Comparison of ENCODE assay signal across 21 mouse cellular contexts in the genomic region with DNA sequence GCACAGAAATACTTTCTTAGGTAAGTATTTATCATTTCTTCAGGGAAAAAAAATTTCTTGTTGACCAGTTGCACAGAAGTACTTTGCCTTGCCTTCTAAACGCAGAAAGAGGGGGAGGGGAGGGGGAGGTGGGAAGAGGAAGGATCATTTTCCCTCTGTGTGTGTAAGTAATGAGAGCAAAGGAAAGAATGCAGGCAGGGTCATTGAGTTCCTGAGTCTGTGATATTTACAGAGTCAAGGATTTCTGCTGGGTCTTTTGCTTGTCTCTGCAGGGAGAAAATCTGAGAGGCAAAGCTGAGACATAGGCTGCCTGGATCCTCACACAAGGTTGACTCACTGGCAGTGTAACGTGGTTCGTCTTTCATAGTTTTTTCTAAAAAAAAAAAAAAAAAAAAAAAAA.
DNase-seq lines count a peak whose midpoint lies in the region; ATAC-seq and TF ChIP-seq lines count a peak whose summit lies in the region.
"Had no signal": no experiment of that assay in that cellular context is flagged by ENCODE, and none has a peak within 500 bp of the region (broad histone marks: within the 10 kb centered on the region; RNA-seq: fewer than 3 reads in every experiment).

No protein-coding gene starts in this region.

- DNase-seq in heart, adult 2 months = no peak
- DNase-seq in kidney, postnatal 36 days = no peak
- DNase-seq in NIH3T3 (ENCODE audit: low read depth) = peak; percentile 48
- DNase-seq in embryonic facial prominence, embryonic 10.5 days (ENCODE audit: low spot score) = peak; percentile 30
- DNase-seq in urinary bladder, postnatal 36 days (ENCODE audit: low spot score in 2 of 2) = no peak
- DNase-seq: cerebellum, adult 2 months; cerebellum, postnatal 25 days; gastrocnemius, postnatal 36 days; heart, postnatal 36 days; kidney, adult 9 months; left cerebral cortex, postnatal 4 days had no signal

- peak overlapping the region; percentile 7; the same call in 1 of the 2 replicates for H3K27ac ChIP-seq in heart, embryonic 11.5 days (ENCODE audit: low read depth, low read length)
- no peak overlapping the region for H3K27ac ChIP-seq in heart, adult 2 months
- H3K27ac ChIP-seq in kidney, embryonic 15.5 days = no peak overlapping the region
- H3K27ac ChIP-seq in embryonic facial prominence, embryonic 10.5 days (replicated peaks) = no peak overlapping the region; the same call in 1 of the 2 replicates
- H3K27ac ChIP-seq: embryonic facial prominence, embryonic 13.5 days; forebrain, embryonic 13.5 days; hindbrain, embryonic 13.5 days; limb, embryonic 15.5 days; liver, embryonic 14.5 days; lung, embryonic 15.5 days; midbrain, embryonic 10.5 days had no signal

- no peak overlapping the region for H3K4me2 ChIP-seq in heart, embryonic 11.5 days
- H3K4me2 ChIP-seq in kidney, embryonic 15.5 days = no peak overlapping the region
- H3K4me2 ChIP-seq: embryonic facial prominence, embryonic 13.5 days; forebrain, embryonic 13.5 days; hindbrain, embryonic 13.5 days; limb, embryonic 15.5 days; lung, embryonic 15.5 days had no signal

- H3K4me3 ChIP-seq in heart, embryonic 11.5 days (ENCODE audit: low read depth, low read length) = no peak overlapping the region
- no peak overlapping the region for H3K4me3 ChIP-seq in heart, adult 2 months
- H3K4me3 ChIP-seq in kidney, embryonic 15.5 days (replicated peaks) = no peak overlapping the region
- no peak overlapping the region for H3K4me3 ChIP-seq in embryonic facial prominence, embryonic 10.5 days
- H3K4me3 ChIP-seq: embryonic facial prominence, embryonic 13.5 days; forebrain, embryonic 13.5 days; hindbrain, embryonic 13.5 days; limb, embryonic 15.5 days; lung, embryonic 15.5 days; midbrain, embryonic 10.5 days had no signal

- H3K79me2 ChIP-seq in heart, adult 2 months (replicated peaks; ENCODE audit: control insufficient read depth, insufficient read depth, low read length) = no peaks in the 10 kb centered on the region

- no peaks in the 10 kb centered on the region for H3K27me3 ChIP-seq in heart, embryonic 11.5 days (ENCODE audit: control insufficient read depth, insufficient read depth, low read length)
- no peaks in the 10 kb centered on the region for H3K27me3 ChIP-seq in heart, adult 2 months (ENCODE audit: control insufficient read depth, insufficient read depth, low read length)
- no peaks in the 10 kb centered on the region for H3K27me3 ChIP-seq in kidney, embryonic 15.5 days
- H3K27me3 ChIP-seq in embryonic facial prominence, embryonic 10.5 days (replicated peaks; ENCODE audit: low read depth, poor library complexity, severe bottlenecking) = no peaks in the 10 kb centered on the region
- H3K27me3 ChIP-seq: embryonic facial prominence, embryonic 13.5 days; forebrain, embryonic 13.5 days; hindbrain, embryonic 13.5 days; limb, embryonic 15.5 days; lung, embryonic 15.5 days had no signal

- no peak for ATAC-seq in heart, embryonic 11.5 days (replicated peaks; ENCODE audit: insufficient number of reproducible peaks, low FRiP score, low TSS enrichment)
- ATAC-seq in kidney, embryonic 15.5 days (replicated peaks; ENCODE audit: low FRiP score) = peak; percentile 62; the same call in 1 of the 2 replicates
- ATAC-seq: CD4-positive, CD25-positive, alpha-beta regulatory T cell, adult 4 months; forebrain, embryonic 13.5 days had no signal

- no peak for TF ChIP-seq EP300 in heart, adult 2 months (IDR thresholded peaks at IDR 0.05; ENCODE audit: insufficient read depth, low read depth, low read length)

- no peaks in the 10 kb centered on the region for H3K9me3 ChIP-seq in heart, embryonic 11.5 days (replicated peaks; ENCODE audit: control insufficient read depth, low read length)
- H3K9me3 ChIP-seq in kidney, embryonic 15.5 days (replicated peaks) = peaks cover 5% of the 10 kb centered on the region; the same call in 1 of the 2 replicates
- H3K9me3 ChIP-seq in embryonic facial prominence, embryonic 10.5 days = 0 out of 2 replicates have a peak, but pooled peaks cover 6% of the 10 kb centered on the region
- H3K9me3 ChIP-seq: embryonic facial prominence, embryonic 13.5 days; forebrain, embryonic 13.5 days; hindbrain, embryonic 13.5 days; limb, embryonic 15.5 days; lung, embryonic 15.5 days had no signal

- WGBS in heart, embryonic 11.5 days (ENCODE audit: insufficient replicate concordance) = 33% methylated on average over 3 of the region's 3 CpGs
- 49% methylated on average over 3 of the region's 3 CpGs for WGBS in heart, adult 2 months
- 6% methylated on average over 3 of the region's 3 CpGs for WGBS in kidney, embryonic 15.5 days
- 24% methylated on average over 3 of the region's 3 CpGs for WGBS in embryonic facial prominence, embryonic 10.5 days

- peaks cover 5% of the 10 kb centered on the region; the same call in 1 of the 2 replicates for H3K4me1 ChIP-seq in heart, embryonic 11.5 days (ENCODE audit: control insufficient read depth, insufficient read depth, low read length)
- peaks cover 4% of the 10 kb centered on the region for H3K4me1 ChIP-seq in heart, adult 2 months (ENCODE audit: control insufficient read depth, insufficient read depth, low read length)
- H3K4me1 ChIP-seq in kidney, embryonic 15.5 days = peaks cover 16% of the 10 kb centered on the region
- peaks cover 26% of the 10 kb centered on the region for H3K4me1 ChIP-seq in embryonic facial prominence, embryonic 10.5 days
- H3K4me1 ChIP-seq: forebrain, embryonic 13.5 days; hindbrain, embryonic 13.5 days had no signal

- no peaks in the 10 kb centered on the region for H3K36me3 ChIP-seq in heart, embryonic 11.5 days (ENCODE audit: control insufficient read depth, insufficient read depth, low read length)
- no peaks in the 10 kb centered on the region for H3K36me3 ChIP-seq in heart, adult 2 months (ENCODE audit: control insufficient read depth, insufficient read depth, low read length)
- no peaks in the 10 kb centered on the region for H3K36me3 ChIP-seq in kidney, embryonic 15.5 days
- no peaks in the 10 kb centered on the region for H3K36me3 ChIP-seq in embryonic facial prominence, embryonic 10.5 days (replicated peaks)
- H3K36me3 ChIP-seq: embryonic facial prominence, embryonic 13.5 days; hindbrain, embryonic 13.5 days; limb, embryonic 15.5 days; lung, embryonic 15.5 days; midbrain, embryonic 10.5 days had no signal

- intact Hi-C loops in heart, adult 2 months (cut with DNase I) = no loop called here

- H3K9ac ChIP-seq in heart, embryonic 11.5 days (ENCODE audit: low read depth, low read length) = no peak overlapping the region
- no peak overlapping the region for H3K9ac ChIP-seq in heart, adult 2 months (ENCODE audit: low read depth, low read length)
- no peak overlapping the region for H3K9ac ChIP-seq in kidney, embryonic 15.5 days
- H3K9ac ChIP-seq: embryonic facial prominence, embryonic 13.5 days; forebrain, embryonic 13.5 days; hindbrain, embryonic 13.5 days; limb, embryonic 15.5 days; liver, embryonic 14.5 days; lung, embryonic 15.5 days had no signal

- no peak for TF ChIP-seq CTCF in heart, adult 2 months (IDR thresholded peaks at IDR 0.05)

- TF ChIP-seq POLR2A in heart, adult 2 months (IDR thresholded peaks at IDR 0.05; ENCODE audit: insufficient read depth, low read depth, low read length) = no peak

Comparison
In these comparisons a context has a peak if more than half of its experiments do, and no peak if none do; other contexts are left out.
1. DNase-seq: peak in NIH3T3 (single experiment) and embryonic facial prominence, embryonic 10.5 days (single experiment); none in heart, adult 2 months (0 of 2), kidney, postnatal 36 days (0 of 2) and urinary bladder, postnatal 36 days (0 of 2).